Comparison of ENCODE assay signal across 13 mouse cellular contexts in the genomic region with DNA sequence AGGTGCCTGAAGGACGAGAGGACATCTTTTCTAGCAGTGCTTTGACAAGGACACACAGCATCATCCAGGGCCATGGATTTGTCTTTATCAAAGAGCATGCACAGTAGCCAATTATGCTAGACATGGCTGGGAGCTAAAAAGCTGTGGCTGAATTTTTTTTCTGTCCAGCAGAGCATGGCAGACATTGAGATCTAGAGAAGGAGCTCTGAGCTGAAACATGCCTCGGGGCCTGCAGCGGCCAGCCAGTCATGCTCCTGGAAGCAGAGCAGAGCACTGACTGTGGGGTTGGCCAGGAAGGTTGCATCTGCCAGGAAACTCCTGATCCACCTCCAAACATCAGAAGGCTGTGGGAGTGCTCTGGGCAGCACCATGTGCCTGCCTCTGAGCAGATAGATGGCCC.
"Had no signal": no experiment of that assay in that cellular context is flagged by ENCODE, and none has a peak within 500 bp of the region (broad histone marks: within the 10 kb centered on the region; RNA-seq: fewer than 3 reads in every experiment).

No protein-coding gene starts in this region.

- H3K4me1 ChIP-seq: liver, embryonic 15.5 days; neural tube, embryonic 12.5 days had no signal

- H3K4me2 ChIP-seq: liver, embryonic 11.5 days; liver, embryonic 15.5 days; neural tube, embryonic 12.5 days had no signal

- DNase-seq: kidney, adult 18-20 months; kidney, postnatal 10 days; kidney, postnatal 4 days; lung, adult 2 months; lung, postnatal 36 days; right cerebral cortex, postnatal 25 days; thymus, postnatal 4 days had no signal

- H3K9me3 ChIP-seq: limb, embryonic 10.5 days; liver, embryonic 15.5 days; neural tube, embryonic 12.5 days had no signal

- ATAC-seq: lung, postnatal 0 days had no signal

- H3K27ac ChIP-seq: layer of hippocampus, adult 2 months; limb, embryonic 10.5 days; liver, embryonic 15.5 days; neural tube, embryonic 12.5 days had no signal

- H3K27me3 ChIP-seq: liver, embryonic 15.5 days; neural tube, embryonic 12.5 days had no signal

- H3K4me3 ChIP-seq: layer of hippocampus, adult 2 months; limb, embryonic 10.5 days; liver, embryonic 15.5 days; neural tube, embryonic 12.5 days had no signal

- H3K9ac ChIP-seq: liver, embryonic 15.5 days; neural tube, embryonic 12.5 days had no signal

- H3K36me3 ChIP-seq: limb, embryonic 10.5 days; liver, embryonic 15.5 days; neural tube, embryonic 12.5 days had no signal
